Mouse (Mus musculus) lung, postnatal 0 days (tissue): Measurements from ENCODE around the gene Get4. TPM values are rescaled to one million over a fixed set of nuclear protein-coding genes. Genes with fewer than 3 reads are reported as not detected.

Source experiments
- ATAC-seq: fragments of 200-750 bp; cut with Nextera tagmentation; 2 replicates; pipeline ENCODE4 v1.8.0; 2017; ENCODE audit warnings: moderate library complexity
- DNase-seq: peaks from one replicate; pipeline ENCODE4 v3.0.0-alpha.2; 2016; ENCODE audit warnings: low spot score
- H3K27ac ChIP-seq: fragments of 300-500 bp; sonication (generic); 2 replicates; pipeline ENCODE4 v1.5.1; 2014; ENCODE audit warnings: antibody characterized with exemption, mild to moderate bottlenecking, low read length, mixed read lengths
- H3K27me3 ChIP-seq: fragments of 300-500 bp; sonication (generic); replicated peaks from 2 replicates; pipeline ENCODE4 v1.6.1; 2014; ENCODE audit warnings: low read length, mixed read lengths; ENCODE audit not compliant: insufficient read depth
- H3K36me3 ChIP-seq: fragments of 300-500 bp; sonication (generic); 2 replicates; pipeline ENCODE4 v1.6.1; 2014; ENCODE audit warnings: low read length, mixed read lengths; ENCODE audit not compliant: insufficient read depth
- H3K4me1 ChIP-seq: fragments of 300-500 bp; sonication (generic); 2 replicates; pipeline ENCODE4 v1.6.1; 2014; ENCODE audit warnings: antibody characterized with exemption, low read depth, low read length, mixed read lengths; ENCODE audit not compliant: insufficient read depth
- H3K4me2 ChIP-seq: fragments of 300-500 bp; sonication (generic); replicated peaks from 2 replicates; pipeline ENCODE4 v1.6.1; 2014; ENCODE audit warnings: low read depth, mild to moderate bottlenecking, low read length, moderate library complexity, mixed read lengths
- H3K4me3 ChIP-seq: fragments of 300-500 bp; sonication (generic); 2 replicates; pipeline ENCODE4 v1.5.1; 2014; ENCODE audit warnings: low read depth, low read length
- H3K9ac ChIP-seq: fragments of 300-500 bp; sonication (generic); replicated peaks from 2 replicates; pipeline ENCODE4 v1.6.1; 2014; ENCODE audit warnings: low read depth, mild to moderate bottlenecking
- H3K9me3 ChIP-seq: fragments of 300-500 bp; sonication (generic); 2 replicates; pipeline ENCODE4 v1.6.1; 2016; ENCODE audit warnings: low read length, mixed read lengths
- CTCF ChIP-seq: IDR thresholded peaks from 2 replicates; pipeline ENCODE4 v1.5.1; 2016; ENCODE audit warnings: antibody characterized with exemption, mild to moderate bottlenecking
- EP300 ChIP-seq: IDR thresholded peaks from 2 replicates; pipeline ENCODE4 v1.6.1; 2016; ENCODE audit warnings: antibody characterized with exemption, mild to moderate bottlenecking, control low read depth
- WGBS: fragments of 180-500 bp; shearing (Covaris S2); extraction: QIAGEN DNeasy Blood & Tissue Kit; methylation state at CpG from one replicate; pipeline ENCODE4 v1.1.7; 2014; 5-methylcytosine and 5-hydroxymethylcytosine counted together
- polyA plus RNA-seq: library from polyadenylated mRNA; unstranded; fragments of >200 nt; fragmentation: Nextera tagmentation; extraction: Ambion mirVana; gene quantifications from 2 replicates; pipeline ENCODE4 v1.2.1, GENCODE M21; 2015

The Get4 gene
- polyA plus RNA-seq, 1 experiment from 2014 or later = 170 TPM

DNA sequence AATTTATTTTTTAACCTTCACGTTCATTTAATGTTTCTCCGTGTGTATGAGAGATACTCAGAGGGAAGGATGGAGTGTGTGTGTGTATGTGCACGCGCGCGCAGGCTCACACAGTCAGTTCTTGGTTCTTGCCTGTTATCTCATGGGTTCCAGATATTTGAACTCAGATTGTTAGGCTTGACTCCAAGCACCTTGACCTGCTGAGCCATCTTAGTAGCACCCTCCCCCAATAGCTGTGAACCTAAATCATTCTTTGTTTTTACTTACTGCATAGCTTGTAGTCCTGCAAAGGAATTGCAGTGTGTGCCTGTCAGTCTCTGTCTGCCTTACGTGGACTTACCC, 42.5 kb upstream of the Get4 start:
- ATAC-seq (no peak), DNase-seq (no peak)
- Histone ChIP-seq H3K27ac (no peak overlapping the region), H3K36me3 (no peaks in the 10 kb centered on the region), H3K27me3 (no peaks in the 10 kb centered on the region), H3K4me2 (no peak overlapping the region), H3K4me3 (no peak overlapping the region), H3K4me1 (no peaks in the 10 kb centered on the region; the same call in 1 of the 2 replicates), H3K9me3 (no peaks in the 10 kb centered on the region), H3K9ac (no peak overlapping the region)
- no peak for TF ChIP-seq CTCF
- TF ChIP-seq EP300 = no peak
- WGBS = 94% methylated on average over 7 of the region's 7 CpGs

DNA sequence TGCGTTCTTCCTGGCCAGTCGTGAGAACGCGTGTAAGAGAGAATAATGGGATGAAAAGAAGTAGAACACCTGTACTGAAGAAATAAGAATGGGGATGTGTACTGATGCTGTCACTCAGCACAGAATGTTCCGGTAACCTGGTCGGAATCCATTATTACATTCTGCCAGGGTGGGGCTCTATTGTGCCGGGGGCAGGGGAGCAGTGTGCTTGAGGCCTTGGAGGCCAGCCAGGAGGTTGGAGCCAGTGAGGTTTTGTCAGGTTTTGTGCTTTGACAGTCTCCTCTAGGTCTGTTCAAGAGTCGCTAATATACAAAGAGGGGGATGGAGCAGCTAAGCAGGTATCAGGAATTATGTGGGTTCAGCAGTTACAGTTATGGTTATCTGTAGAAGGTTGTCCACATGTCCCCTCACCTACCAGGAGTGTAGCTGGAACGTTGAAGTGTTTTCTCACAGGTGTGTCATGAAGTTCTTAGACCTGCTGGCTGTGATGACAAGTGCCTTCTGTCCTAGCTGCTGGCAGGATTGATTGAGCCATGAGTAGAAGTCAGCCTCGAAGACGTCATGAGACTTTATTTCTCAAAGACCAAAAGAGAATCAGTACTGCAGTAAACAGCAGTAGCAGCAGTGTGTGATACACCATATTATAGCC, 40.3 kb upstream of the Get4 start:
- 67% methylated on average over 11 of the region's 11 CpGs for WGBS
- no peak overlapping the region for H3K9ac ChIP-seq
- H3K27ac ChIP-seq = peak overlapping the region; percentile 49; the same call in 1 of the 2 replicates
- TF ChIP-seq CTCF = no peak
- TF ChIP-seq EP300 = peak; percentile 37; the same call in 1 of the 2 replicates
- no peaks in the 10 kb centered on the region for H3K36me3 ChIP-seq
- peak; percentile 87 for ATAC-seq
- no peaks in the 10 kb centered on the region for H3K27me3 ChIP-seq
- DNase-seq = peak; percentile 62
- no peak overlapping the region for H3K4me3 ChIP-seq
- peak overlapping the region; percentile 22; the same call in 1 of the 2 replicates for H3K4me2 ChIP-seq
- no peaks in the 10 kb centered on the region for H3K9me3 ChIP-seq
- no peaks in the 10 kb centered on the region for H3K4me1 ChIP-seq

DNA sequence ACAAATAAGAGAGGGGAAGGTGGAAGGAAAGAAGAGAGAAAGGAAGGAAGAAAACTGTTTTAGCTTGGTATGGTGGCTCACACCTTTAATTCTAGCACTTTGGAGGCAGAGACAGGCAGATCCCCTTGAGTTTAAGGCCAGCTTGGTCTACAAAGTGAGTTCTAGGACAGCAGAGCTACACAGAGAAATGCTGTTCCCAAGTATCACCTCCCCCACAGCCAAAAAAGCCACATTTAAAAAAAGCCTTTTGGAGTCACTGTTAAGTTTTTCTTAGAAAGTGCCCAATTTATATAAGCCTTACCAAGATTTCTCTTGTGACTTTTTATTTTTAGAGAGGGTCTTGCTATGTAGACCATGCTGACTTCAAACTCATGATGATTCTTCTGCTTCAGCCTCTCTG, 37.8 kb upstream of the Get4 start:
- Histone ChIP-seq H3K9me3 (no peaks in the 10 kb centered on the region), H3K27ac (no peak overlapping the region), H3K36me3 (no peaks in the 10 kb centered on the region), H3K4me2 (no peak overlapping the region), H3K4me3 (no peak overlapping the region), H3K27me3 (no peaks in the 10 kb centered on the region), H3K9ac (no peak overlapping the region), H3K4me1 (no peaks in the 10 kb centered on the region)
- no peak for ATAC-seq
- no peak for DNase-seq
- TF ChIP-seq CTCF = no peak
- no peak for TF ChIP-seq EP300

DNA sequence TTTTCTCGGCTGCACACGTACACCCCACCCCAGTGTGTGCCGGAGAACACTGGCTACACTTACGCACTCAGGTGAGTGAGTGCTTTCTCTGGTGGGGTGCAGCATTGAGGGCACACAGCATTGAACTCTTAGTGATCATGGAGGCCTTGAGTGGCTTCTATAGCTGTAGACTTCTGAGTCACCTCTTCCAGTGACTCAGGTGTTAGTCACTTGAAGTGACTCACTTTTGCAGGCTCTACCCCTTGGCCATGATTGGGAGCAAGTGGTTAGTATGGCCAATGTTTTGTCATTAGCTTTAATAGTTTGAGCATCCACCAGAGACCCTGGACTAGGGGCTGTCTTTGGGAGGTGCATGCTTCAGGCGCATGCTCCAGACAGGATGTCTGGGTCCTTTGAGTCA, 36.9 kb upstream of the Get4 start:
- ATAC-seq = 0 out of 2 replicates have a peak, but pooled peaks have one; percentile 13
- WGBS = 93% methylated on average over 5 of the region's 5 CpGs
- no peak overlapping the region for H3K4me3 ChIP-seq

DNA sequence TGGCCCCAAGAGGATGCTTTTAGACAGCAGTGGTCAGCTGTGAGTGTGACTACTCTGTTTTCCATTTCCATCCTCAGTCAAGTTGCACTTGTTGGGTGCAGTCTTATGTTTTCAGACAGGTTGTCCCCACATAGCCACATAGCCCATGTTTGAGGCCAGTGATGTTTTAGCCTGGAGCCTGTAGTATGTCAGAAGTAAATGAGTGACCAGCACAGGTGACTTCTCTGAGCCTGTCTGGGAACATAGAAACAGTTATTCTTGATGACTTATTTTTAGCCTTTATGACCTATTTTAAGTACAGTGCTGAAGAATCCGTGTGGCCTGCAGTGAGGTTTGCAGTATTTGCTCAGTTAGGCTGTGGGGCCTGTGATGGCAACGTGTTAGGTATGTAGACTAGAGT, 36.0 kb upstream of the Get4 start:
- Histone ChIP-seq H3K36me3 (no peaks in the 10 kb centered on the region), H3K4me2 (no peak overlapping the region), H3K27ac (no peak overlapping the region), H3K4me3 (no peak overlapping the region), H3K4me1 (no peaks in the 10 kb centered on the region), H3K27me3 (no peaks in the 10 kb centered on the region), H3K9ac (no peak overlapping the region), H3K9me3 (no peaks in the 10 kb centered on the region)
- ATAC-seq = no peak
- TF ChIP-seq EP300 (no peak), CTCF (no peak)
- DNase-seq = no peak
- 83% methylated on average over 2 of the region's 2 CpGs for WGBS

More for the DNA sequence above, 36.9 kb upstream of the Get4 start:
- Histone ChIP-seq H3K9me3 (no peaks in the 10 kb centered on the region), H3K27ac (no peak overlapping the region), H3K9ac (no peak overlapping the region), H3K4me2 (no peak overlapping the region), H3K36me3 (no peaks in the 10 kb centered on the region), H3K4me1 (no peaks in the 10 kb centered on the region), H3K27me3 (no peaks in the 10 kb centered on the region)
- TF ChIP-seq CTCF (no peak), EP300 (0 out of 2 replicates have a peak, but pooled peaks have one; percentile 10)
- DNase-seq = no peak

DNA sequence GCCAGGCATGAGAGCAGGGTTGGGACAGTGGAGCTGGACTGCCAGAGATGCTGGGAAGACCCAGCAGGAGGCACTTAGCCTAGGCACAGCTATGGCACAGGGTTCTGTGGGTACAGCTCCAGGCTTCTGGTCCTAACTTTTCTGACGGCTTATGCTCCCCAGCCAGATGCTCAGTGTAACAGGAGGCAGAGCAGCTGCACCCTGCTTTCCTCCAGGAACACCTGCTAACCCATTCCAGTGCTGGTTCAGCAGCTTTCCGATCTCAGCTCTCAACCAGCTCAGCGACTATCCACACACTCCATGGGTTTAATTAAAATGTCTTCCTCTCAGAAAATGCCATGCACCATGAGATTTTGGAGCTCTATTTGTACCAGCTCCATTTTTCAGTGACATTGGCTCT, 35.4 kb upstream of the Get4 start:
- H3K4me3 ChIP-seq = no peak overlapping the region
- H3K9ac ChIP-seq = no peak overlapping the region
- H3K4me2 ChIP-seq = no peak overlapping the region
- H3K4me1 ChIP-seq = no peaks in the 10 kb centered on the region; the same call in 1 of the 2 replicates
- H3K27ac ChIP-seq = no peak overlapping the region
- 0 out of 2 replicates have a peak, but pooled peaks cover 5% of the 10 kb centered on the region for H3K36me3 ChIP-seq
- no peak for ATAC-seq
- no peak for DNase-seq
- WGBS = 94% methylated on average over 3 of the region's 3 CpGs
- no peaks in the 10 kb centered on the region for H3K9me3 ChIP-seq
- no peaks in the 10 kb centered on the region for H3K27me3 ChIP-seq
- TF ChIP-seq EP300 (no peak), CTCF (no peak)
